Mouse (Mus musculus) adrenal gland, adult (tissue): ENCODE results near the gene Olfr527.
A peak's percentile ranks its signal among the peaks of the same experiment; 100 is the strongest.

Experiments used
- DNase-seq, 2 experiments: peaks; one replicate each; pipeline ENCODE4 v3.0.0; 2022 to 2023; ENCODE audit warnings: low spot score in 1 of 2; ENCODE audit not compliant: inconsistent age in 2 of 2

Gene Olfr527

DNA sequence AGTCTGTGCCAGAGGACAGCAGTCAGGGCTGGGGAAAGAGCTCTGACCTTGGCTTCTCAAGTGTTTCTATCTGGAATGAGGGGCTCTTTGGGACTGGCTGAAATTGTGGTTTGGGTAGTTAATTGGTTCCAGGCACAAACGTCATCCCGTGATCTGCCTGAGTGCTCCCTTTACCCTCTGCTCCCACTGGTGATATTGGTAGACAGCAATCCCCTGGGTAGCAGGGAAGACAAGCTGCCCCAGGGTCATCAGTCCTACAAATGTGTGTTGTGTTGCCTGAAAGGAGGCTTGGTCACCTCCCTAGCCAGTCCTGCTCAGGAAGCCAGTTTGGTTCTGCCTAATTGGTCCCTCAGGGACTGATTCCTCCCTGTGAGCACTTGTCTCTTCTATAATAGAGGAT is at the start of gene Olfr527:
TSS of gene Olfr527 (plus strand) at position 301 of the 400 bp plus-strand sequence.
- DNase-seq: no peak

DNA sequence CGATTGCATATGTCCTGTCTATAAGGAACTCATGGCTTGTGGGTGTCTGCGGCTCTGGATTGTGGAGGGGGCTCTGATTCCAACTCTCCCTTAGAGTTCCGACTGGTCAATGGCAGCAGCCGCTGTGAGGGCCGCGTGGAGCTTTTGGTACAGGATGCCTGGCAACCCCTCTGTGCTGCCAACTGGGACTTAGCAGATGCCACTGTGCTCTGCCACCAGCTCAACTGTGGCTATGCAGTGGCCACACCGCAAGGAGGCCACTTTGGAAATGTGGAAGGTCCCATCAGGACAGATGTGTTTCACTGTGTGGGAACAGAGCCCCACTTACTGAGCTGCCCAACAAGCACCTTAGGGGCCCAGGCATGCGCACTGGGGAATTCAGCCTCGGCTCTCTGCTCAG is 38.1 kb upstream of the Olfr527 start:
- peak in 1 of 2 experiments; percentile 11 for DNase-seq

DNA sequence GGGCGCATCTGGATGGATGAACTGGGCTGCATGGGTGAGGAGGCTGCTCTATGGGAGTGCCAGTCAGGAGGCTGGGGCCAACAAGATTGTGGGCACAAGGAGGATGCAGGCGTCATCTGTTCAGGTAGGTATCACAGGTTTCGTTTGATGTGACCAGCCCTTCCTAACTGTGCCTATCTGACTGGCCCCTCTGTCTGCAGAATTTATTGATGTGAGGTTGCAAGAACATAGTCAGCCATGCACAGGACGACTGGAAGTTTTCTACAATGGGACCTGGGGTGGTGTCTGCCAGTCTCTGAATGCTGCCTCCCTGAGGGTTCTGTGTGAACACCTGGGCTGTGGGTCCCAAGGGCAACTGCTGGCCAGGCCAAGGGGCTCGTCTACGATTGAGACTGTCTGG is 36.9 kb upstream of the Olfr527 start:
- peak in 1 of 2 experiments; percentile 11 for DNase-seq

DNA sequence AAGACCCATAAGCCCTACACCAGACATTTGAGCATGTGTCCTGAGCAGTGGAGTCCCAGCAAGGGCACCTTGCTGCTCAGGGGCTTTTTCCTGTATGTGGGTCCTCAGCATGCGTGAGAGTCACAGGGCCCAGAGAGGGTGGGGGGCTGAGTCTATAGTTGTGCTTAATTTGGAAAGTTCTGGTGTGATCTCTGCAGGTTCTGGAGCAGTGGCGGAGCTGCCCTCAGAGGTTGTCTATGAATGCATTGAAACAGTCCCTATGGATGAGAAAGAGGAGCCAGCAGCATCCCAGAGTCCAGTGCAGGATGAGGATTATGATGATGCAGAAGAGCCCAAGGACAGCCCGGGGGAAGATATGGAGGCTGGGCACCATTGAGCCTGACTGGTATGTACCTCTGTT is 34.4 kb upstream of the Olfr527 start:
- peak in 1 of 2 experiments; percentile 11 for DNase-seq

DNA sequence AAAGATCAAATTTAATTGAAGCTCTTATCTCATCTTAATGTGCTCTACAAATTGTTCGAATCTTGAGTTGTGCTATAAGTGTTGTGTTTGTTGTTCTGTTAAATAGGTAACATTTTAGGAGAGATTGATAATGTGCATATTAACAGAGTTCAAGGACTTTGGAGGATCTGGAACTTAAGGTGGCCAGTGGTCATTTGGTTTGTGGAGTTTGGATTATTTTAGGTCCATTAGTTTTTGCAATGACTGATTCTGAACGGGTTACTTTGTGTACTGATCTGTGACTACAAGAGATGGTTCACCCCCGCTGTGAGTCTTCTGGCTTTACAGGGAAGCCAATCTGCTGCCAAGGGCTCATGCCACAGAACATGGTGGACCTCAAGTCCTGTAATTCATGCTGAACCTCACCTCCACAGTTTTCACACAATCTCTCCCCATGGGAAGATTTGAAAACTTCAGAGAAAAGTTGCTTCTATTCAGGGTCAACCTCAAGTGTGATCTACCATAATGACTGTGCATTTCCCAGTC is 13.9 kb upstream of the Olfr527 start:
- DNase-seq: no peak

DNA sequence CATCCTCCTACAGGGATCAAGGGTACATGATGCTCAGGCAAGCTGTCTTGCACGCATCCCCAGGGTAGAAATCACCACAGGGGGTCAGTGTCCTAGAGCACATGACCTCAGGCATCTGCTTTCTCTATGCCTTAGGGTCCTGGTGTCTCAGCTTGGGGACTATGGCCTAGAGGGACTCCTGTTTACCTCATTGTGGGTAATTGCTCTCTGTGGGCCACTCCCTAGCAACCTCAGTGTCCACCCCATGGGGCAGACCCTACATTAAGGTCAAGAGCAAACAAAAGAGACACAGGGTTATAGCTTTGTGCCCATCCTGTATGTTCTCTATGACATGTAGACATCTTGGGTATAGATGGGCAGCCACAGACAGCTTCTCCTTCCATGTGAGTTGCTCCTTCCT is 13.3 kb upstream of the Olfr527 start, which contains the start of gene Olfr525:
TSS of gene Olfr525 (plus strand) at position 301 of the 400 bp plus-strand sequence.
- no peak for DNase-seq

DNA sequence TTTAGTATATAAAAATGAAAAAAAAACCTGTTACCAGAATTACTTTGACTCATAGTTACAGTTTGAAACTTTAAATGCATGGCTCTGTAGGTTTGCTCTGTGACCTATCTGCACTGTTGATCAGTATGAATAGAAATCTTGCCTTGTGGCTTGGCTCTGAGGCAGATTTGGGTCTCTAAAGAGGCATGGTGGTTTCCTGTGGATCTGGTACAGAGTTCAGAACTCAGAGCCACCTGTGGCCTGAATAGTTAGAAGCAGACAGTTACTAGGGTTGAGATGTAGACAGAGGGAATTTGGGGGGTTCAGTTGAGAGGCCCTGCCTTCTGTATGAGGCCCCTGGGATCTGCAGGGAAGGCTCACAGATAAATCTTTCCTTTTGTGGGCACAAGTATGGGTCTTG is 12.7 kb upstream of the Olfr527 start:
- DNase-seq: no peak

DNA sequence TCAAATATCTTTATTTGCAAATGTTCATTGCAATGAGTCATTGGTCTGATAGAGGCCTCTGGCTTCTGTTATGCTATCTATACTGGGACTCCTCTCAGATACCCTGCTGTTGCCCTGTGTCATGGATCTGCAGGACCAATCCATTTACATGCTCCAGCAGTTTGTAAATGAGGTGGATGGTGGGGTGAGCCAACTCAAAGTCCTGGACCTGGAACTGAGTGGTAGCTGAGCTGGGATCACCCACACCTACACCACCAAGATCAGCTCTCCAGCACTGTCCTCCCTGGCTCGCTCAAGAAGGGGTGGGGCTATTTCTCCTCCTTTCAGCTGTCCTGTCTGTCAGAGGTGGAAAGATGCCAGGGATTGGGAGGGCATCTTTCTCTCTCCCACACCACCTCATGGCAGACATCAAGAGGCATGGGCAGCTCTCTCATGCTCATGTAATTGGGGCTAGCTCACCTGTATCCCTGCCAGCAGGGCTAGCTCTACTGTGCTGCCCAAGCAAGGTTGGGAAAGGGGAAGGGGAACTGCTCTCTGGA is 4.0 kb upstream of the Olfr527 start:
- no peak for DNase-seq

DNA sequence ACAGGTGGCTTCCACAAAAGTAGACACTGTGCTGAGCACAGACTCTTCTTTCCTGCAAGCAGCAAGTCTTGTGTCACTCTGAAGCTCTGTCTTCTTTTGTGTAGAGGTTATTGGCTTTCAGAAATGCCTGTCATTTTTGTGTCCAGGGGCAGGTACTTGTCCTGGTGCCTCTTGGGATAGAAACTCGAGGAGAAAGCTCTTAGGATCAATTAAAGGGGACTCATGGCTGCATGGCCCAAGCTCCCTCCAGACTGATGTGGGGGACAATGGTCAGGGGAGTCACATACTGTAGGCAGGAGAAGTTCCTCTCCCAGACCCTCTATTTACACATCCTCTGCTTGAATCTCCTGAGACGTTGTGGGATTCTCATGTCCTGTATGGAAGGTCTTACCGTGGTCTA is 27.8 kb downstream of the Olfr527 start, which contains the start of gene Olfr60:
TSS of gene Olfr60 (minus strand) at position 101 of the 400 bp plus-strand sequence.
- no peak for DNase-seq

DNA sequence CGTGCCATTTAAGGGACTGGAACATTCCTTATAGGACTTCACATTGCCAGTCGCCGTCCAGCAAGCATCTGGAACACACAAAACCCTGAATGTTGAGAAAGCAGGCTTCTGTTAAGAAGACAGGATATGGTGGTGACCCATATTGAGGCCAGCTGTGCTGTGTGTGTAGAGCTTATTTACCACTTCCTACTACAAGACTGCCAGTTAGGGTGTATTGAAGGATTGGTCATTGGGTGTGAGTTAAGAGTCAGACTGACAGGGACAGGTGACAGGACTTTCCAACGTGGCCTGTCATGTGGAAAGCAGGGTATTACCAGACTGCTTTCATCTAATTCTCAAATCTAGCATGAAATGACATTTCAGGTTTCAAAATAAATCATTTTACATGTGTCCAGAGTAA is 40.5 kb downstream of the Olfr527 start:
- DNase-seq: no peak

DNA sequence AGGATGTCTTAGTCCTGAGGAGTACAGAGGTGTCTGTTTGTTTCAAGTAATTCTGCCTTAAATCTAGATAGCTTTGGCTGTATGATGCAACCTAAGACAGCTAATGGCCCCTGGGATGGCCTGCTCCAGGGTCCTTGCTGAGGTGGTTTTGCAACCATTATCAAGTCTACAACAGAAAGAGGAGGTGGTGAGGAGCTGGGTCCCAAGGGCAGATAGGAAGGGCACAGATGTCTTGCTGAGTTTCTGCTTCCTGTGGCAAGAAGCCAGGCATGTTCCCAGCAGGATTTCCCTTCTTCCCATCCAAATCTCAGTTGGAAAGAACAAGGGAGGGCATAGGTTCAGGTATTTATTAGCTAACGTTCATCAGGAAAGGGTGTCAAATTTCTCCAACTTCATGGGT is 42.4 kb downstream of the Olfr527 start, which contains the start of gene Olfr530:
TSS of gene Olfr530 (minus strand) at position 101 of the 400 bp plus-strand sequence.
- no peak for DNase-seq

DNA sequence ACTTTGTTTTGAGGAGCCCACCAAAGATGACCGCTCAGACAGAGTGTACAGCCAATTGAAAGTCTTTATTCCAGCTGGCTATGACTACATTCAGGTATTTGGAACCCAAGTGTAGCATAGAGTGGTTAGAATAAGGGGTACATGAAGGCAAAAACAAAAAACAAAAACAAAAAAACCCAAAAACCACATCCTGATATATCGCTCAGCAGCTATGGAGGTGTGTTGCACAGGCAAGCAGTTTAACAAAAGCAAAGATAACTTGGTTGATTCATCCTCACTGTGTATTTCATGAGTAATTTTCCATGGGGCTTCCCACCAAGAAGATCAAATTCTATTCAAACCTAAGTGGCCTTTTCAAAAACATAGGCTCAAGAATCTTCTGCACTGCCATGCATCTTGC is 43.1 kb downstream of the Olfr527 start:
- DNase-seq: no peak
